Comparison of ENCODE assay signal across 28 mouse cellular contexts in the genomic region with DNA sequence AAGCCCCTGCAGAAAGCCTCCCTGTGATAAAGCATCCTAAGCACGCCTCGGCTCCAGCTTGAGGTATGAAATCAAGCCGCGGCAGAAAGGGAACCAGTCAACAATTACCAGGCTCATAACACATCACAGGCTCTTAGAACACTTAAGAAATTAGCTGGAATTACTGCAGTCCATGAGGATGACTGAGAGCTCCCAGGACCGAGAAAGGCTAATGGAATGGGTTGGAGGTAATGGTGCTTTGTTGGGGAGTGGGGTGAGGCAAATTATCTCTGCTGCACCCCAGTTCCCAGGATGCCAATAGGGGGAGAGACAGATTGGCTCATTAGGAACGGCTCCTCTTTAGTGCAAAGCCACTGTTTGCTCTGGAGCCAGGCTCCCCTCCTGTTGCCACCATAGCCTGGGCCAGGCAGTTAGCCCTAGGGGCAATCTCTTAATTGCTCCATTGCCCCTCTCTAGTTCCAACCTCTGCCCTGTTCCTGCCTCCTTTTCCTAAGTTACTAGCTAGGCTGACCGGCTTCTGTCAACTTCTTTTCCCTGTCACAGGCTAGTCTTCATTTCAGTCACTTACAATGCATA. TPM values are rescaled to one million over a fixed set of nuclear protein-coding genes. Genes with fewer than 3 reads are reported as not detected.
DNase-seq lines count a peak whose midpoint lies in the region; ATAC-seq and TF ChIP-seq lines count a peak whose summit lies in the region.
"Had no signal": no experiment of that assay in that cellular context is flagged by ENCODE, and none has a peak within 500 bp of the region (broad histone marks: within the 10 kb centered on the region; RNA-seq: fewer than 3 reads in every experiment).

No protein-coding gene starts in this region.

- no peak overlapping the region for H3K27ac ChIP-seq in hindbrain, embryonic 15.5 days (replicated peaks)
- H3K27ac ChIP-seq in hindbrain, embryonic 12.5 days, result no peak overlapping the region
- H3K27ac ChIP-seq in midbrain, embryonic 11.5 days (ENCODE audit: low read depth, low read length), result no peak overlapping the region
- H3K27ac ChIP-seq in midbrain, embryonic 16.5 days (ENCODE audit: low read length), result no peak overlapping the region
- H3K27ac ChIP-seq in neural tube, embryonic 15.5 days (replicated peaks), result peak overlapping the region; percentile 15; the same call in 1 of the 2 replicates
- no peak overlapping the region for H3K27ac ChIP-seq in forebrain, embryonic 14.5 days (ENCODE audit: low read depth, low read length)
- H3K27ac ChIP-seq: forebrain, embryonic 10.5 days; forebrain, embryonic 12.5 days; forebrain, embryonic 15.5 days had no signal

- no peaks in the 10 kb centered on the region for H3K9me3 ChIP-seq in hindbrain, embryonic 15.5 days
- no peaks in the 10 kb centered on the region for H3K9me3 ChIP-seq in hindbrain, embryonic 12.5 days (replicated peaks)
- H3K9me3 ChIP-seq in midbrain, embryonic 11.5 days (ENCODE audit: control insufficient read depth, low read length), result no peaks in the 10 kb centered on the region
- no peaks in the 10 kb centered on the region for H3K9me3 ChIP-seq in midbrain, embryonic 16.5 days (replicated peaks; ENCODE audit: control insufficient read depth, low read length, poor library complexity, severe bottlenecking)
- H3K9me3 ChIP-seq in neural tube, embryonic 15.5 days (replicated peaks), result no peaks in the 10 kb centered on the region
- no peaks in the 10 kb centered on the region for H3K9me3 ChIP-seq in forebrain, embryonic 14.5 days (replicated peaks; ENCODE audit: control insufficient read depth, low read length)
- H3K9me3 ChIP-seq: embryonic facial prominence, embryonic 13.5 days; embryonic facial prominence, embryonic 15.5 days; forebrain, embryonic 10.5 days; forebrain, embryonic 12.5 days; forebrain, embryonic 15.5 days had no signal

- H3K4me2 ChIP-seq in hindbrain, embryonic 15.5 days, result no peak overlapping the region
- no peak overlapping the region for H3K4me2 ChIP-seq in hindbrain, embryonic 12.5 days (replicated peaks)
- no peak overlapping the region for H3K4me2 ChIP-seq in midbrain, embryonic 11.5 days
- H3K4me2 ChIP-seq in midbrain, embryonic 16.5 days (ENCODE audit: low read length), result no peak overlapping the region
- no peak overlapping the region for H3K4me2 ChIP-seq in neural tube, embryonic 15.5 days
- no peak overlapping the region for H3K4me2 ChIP-seq in forebrain, embryonic 14.5 days (ENCODE audit: low read length)
- H3K4me2 ChIP-seq: embryonic facial prominence, embryonic 13.5 days; embryonic facial prominence, embryonic 15.5 days; forebrain, embryonic 12.5 days; forebrain, embryonic 15.5 days had no signal

- peak; percentile 48; the same call in 1 of the 2 replicates for ATAC-seq in hindbrain, embryonic 15.5 days (ENCODE audit: low FRiP score, low read depth)
- no peak for ATAC-seq in hindbrain, embryonic 12.5 days (ENCODE audit: low FRiP score)
- no peak for ATAC-seq in midbrain, embryonic 11.5 days (ENCODE audit: low FRiP score)
- ATAC-seq in midbrain, embryonic 16.5 days, result no peak
- peak; percentile 80 for ATAC-seq in neural tube, embryonic 15.5 days (ENCODE audit: low FRiP score)
- ATAC-seq in forebrain, embryonic 14.5 days, result no peak
- ATAC-seq: activated CD4-positive, CD25-positive, alpha-beta regulatory T cell, adult 4 months; CD4-positive, CD25-positive, alpha-beta regulatory T cell, adult 4 months; forebrain, embryonic 15.5 days; Patski had no signal

- WGBS in hindbrain, embryonic 15.5 days, result 54% methylated on average over 7 of the region's 7 CpGs
- 74% methylated on average over 7 of the region's 7 CpGs for WGBS in hindbrain, embryonic 12.5 days
- WGBS in midbrain, embryonic 11.5 days, result 76% methylated on average over 7 of the region's 7 CpGs
- WGBS in midbrain, embryonic 16.5 days, result 79% methylated on average over 7 of the region's 7 CpGs
- WGBS in neural tube, embryonic 15.5 days, result 20% methylated on average over 7 of the region's 7 CpGs
- WGBS in forebrain, embryonic 14.5 days, result 54% methylated on average over 7 of the region's 7 CpGs

- H3K4me1 ChIP-seq in hindbrain, embryonic 15.5 days (replicated peaks), result no peaks in the 10 kb centered on the region
- H3K4me1 ChIP-seq in hindbrain, embryonic 12.5 days, result no peaks in the 10 kb centered on the region
- H3K4me1 ChIP-seq in midbrain, embryonic 11.5 days (ENCODE audit: control insufficient read depth, insufficient read depth, low read length), result no peaks in the 10 kb centered on the region
- no peaks in the 10 kb centered on the region for H3K4me1 ChIP-seq in midbrain, embryonic 16.5 days (ENCODE audit: control insufficient read depth, insufficient read depth, low read length)
- H3K4me1 ChIP-seq in neural tube, embryonic 15.5 days, result peaks cover 16% of the 10 kb centered on the region
- no peaks in the 10 kb centered on the region for H3K4me1 ChIP-seq in forebrain, embryonic 14.5 days (ENCODE audit: control insufficient read depth, insufficient read depth, low read length)
- H3K4me1 ChIP-seq: forebrain, embryonic 12.5 days had no signal

- DNase-seq in midbrain, embryonic 11.5 days (ENCODE audit: low spot score, missing footprints), result peak; percentile 51
- DNase-seq in brain, embryonic 14.5 days (ENCODE audit: low read depth), result peak; percentile 45
- no peak for DNase-seq in forebrain, embryonic 14.5 days (ENCODE audit: low spot score)
- DNase-seq: adrenal gland, adult 8-10 months; adrenal gland, postnatal 14 days; adrenal gland, postnatal 36 days; B cell, adult 2 months; cerebellum, adult 11 months; cerebellum, adult 18-20 months; cerebellum, adult 8-10 months; cerebellum, adult 9-11 months; cerebellum, postnatal 14 days; cerebellum, postnatal 36 days; embryo, embryonic 11 days had no signal

- no peak for TF ChIP-seq POLR2A in brain, embryonic 14.5 days (IDR thresholded peaks at IDR 0.05; ENCODE audit: borderline replicate concordance, extremely low read depth, insufficient read depth, insufficient read length, poor library complexity, severe bottlenecking)

- no peak overlapping the region for H3K9ac ChIP-seq in hindbrain, embryonic 15.5 days
- H3K9ac ChIP-seq in hindbrain, embryonic 12.5 days, result no peak overlapping the region
- no peak overlapping the region for H3K9ac ChIP-seq in midbrain, embryonic 11.5 days (ENCODE audit: low read length)
- no peak overlapping the region for H3K9ac ChIP-seq in midbrain, embryonic 16.5 days (ENCODE audit: low read depth, low read length)
- no peak overlapping the region for H3K9ac ChIP-seq in neural tube, embryonic 15.5 days (replicated peaks)
- H3K9ac ChIP-seq in forebrain, embryonic 14.5 days (ENCODE audit: low read length), result no peak overlapping the region
- H3K9ac ChIP-seq: embryonic facial prominence, embryonic 13.5 days; embryonic facial prominence, embryonic 15.5 days; forebrain, embryonic 12.5 days; forebrain, embryonic 15.5 days had no signal

- no peak for TF ChIP-seq CTCF in brain, embryonic 14.5 days (IDR thresholded peaks at IDR 0.05; ENCODE audit: borderline replicate concordance, extremely low read depth, insufficient read depth, insufficient read length)

- H3K27me3 ChIP-seq in hindbrain, embryonic 15.5 days, result no peaks in the 10 kb centered on the region
- no peaks in the 10 kb centered on the region for H3K27me3 ChIP-seq in hindbrain, embryonic 12.5 days
- H3K27me3 ChIP-seq in midbrain, embryonic 11.5 days (ENCODE audit: control insufficient read depth, insufficient read depth, low read length), result no peaks in the 10 kb centered on the region
- H3K27me3 ChIP-seq in midbrain, embryonic 16.5 days (ENCODE audit: control insufficient read depth, insufficient read depth, low read depth, low read length), result no peaks in the 10 kb centered on the region
- H3K27me3 ChIP-seq in neural tube, embryonic 15.5 days (replicated peaks), result peaks cover 4% of the 10 kb centered on the region; the same call in 1 of the 2 replicates
- no peaks in the 10 kb centered on the region for H3K27me3 ChIP-seq in forebrain, embryonic 14.5 days (replicated peaks; ENCODE audit: control insufficient read depth, insufficient read depth, low read length)
- H3K27me3 ChIP-seq: embryonic facial prominence, embryonic 13.5 days; embryonic facial prominence, embryonic 15.5 days; forebrain, embryonic 15.5 days; Patski had no signal

- no peaks in the 10 kb centered on the region for H3K36me3 ChIP-seq in hindbrain, embryonic 15.5 days
- no peaks in the 10 kb centered on the region for H3K36me3 ChIP-seq in hindbrain, embryonic 12.5 days
- no peaks in the 10 kb centered on the region for H3K36me3 ChIP-seq in midbrain, embryonic 11.5 days (ENCODE audit: control insufficient read depth, insufficient read depth, low read length)
- no peaks in the 10 kb centered on the region for H3K36me3 ChIP-seq in midbrain, embryonic 16.5 days (ENCODE audit: control insufficient read depth, insufficient read depth, low read length)
- H3K36me3 ChIP-seq in neural tube, embryonic 15.5 days, result no peaks in the 10 kb centered on the region
- no peaks in the 10 kb centered on the region for H3K36me3 ChIP-seq in forebrain, embryonic 14.5 days (ENCODE audit: control insufficient read depth, insufficient read depth, low read length)
- H3K36me3 ChIP-seq: embryonic facial prominence, embryonic 13.5 days; embryonic facial prominence, embryonic 15.5 days; forebrain, embryonic 10.5 days; forebrain, embryonic 12.5 days; forebrain, embryonic 15.5 days; G1E had no signal

- no peak overlapping the region for H3K4me3 ChIP-seq in hindbrain, embryonic 15.5 days
- no peak overlapping the region for H3K4me3 ChIP-seq in hindbrain, embryonic 12.5 days
- no peak overlapping the region for H3K4me3 ChIP-seq in midbrain, embryonic 11.5 days (ENCODE audit: low read depth, low read length)
- no peak overlapping the region for H3K4me3 ChIP-seq in midbrain, embryonic 16.5 days (ENCODE audit: low read depth, low read length)
- H3K4me3 ChIP-seq in neural tube, embryonic 15.5 days (replicated peaks), result no peak overlapping the region
- no peak overlapping the region for H3K4me3 ChIP-seq in forebrain, embryonic 14.5 days (ENCODE audit: low read depth, low read length)
- H3K4me3 ChIP-seq: embryonic facial prominence, embryonic 13.5 days; embryonic facial prominence, embryonic 15.5 days; erythroblast, embryonic 14.5 days; forebrain, embryonic 10.5 days; forebrain, embryonic 12.5 days; forebrain, embryonic 15.5 days had no signal

RNA-seq across cellular contexts. Expression of a gene that starts 17.5 kb away (rescaled TPM):
- 9.1 and 9.6 TPM in 2 replicates for polyA plus RNA-seq in hindbrain, embryonic 15.5 days (2015; fragmentation: Nextera tagmentation; extraction: Ambion mirVana)
- polyA plus RNA-seq in hindbrain, embryonic 12.5 days (2016; fragmentation: Nextera tagmentation; extraction: Ambion mirVana), result 9.0 and 9.6 TPM in 2 replicates
- polyA plus RNA-seq in midbrain, embryonic 11.5 days (2014; fragmentation: Nextera tagmentation; extraction: Ambion mirVana), result 7.5 and 8.4 TPM in 2 replicates
- polyA plus RNA-seq in midbrain, embryonic 16.5 days (2015; fragmentation: Nextera tagmentation; extraction: Ambion mirVana), result 9.3 and 10.1 TPM in 2 replicates
- 6.2 and 7.0 TPM in 2 replicates for polyA plus RNA-seq in brain, embryonic 14.5 days (2012; rRNA removed)
- polyA plus RNA-seq in neural tube, embryonic 15.5 days (2015; fragmentation: Nextera tagmentation; extraction: Ambion mirVana), result 6.3 and 8.7 TPM in 2 replicates
- polyA plus RNA-seq in forebrain, embryonic 14.5 days (2014; fragmentation: Nextera tagmentation; extraction: Ambion mirVana), result 7.2 and 8.0 TPM in 2 replicates

RNA-seq across cellular contexts. Expression of a gene that starts 17.7 kb away (rescaled TPM):
- 1.5 and 1.8 TPM in 2 replicates for polyA plus RNA-seq in hindbrain, embryonic 15.5 days (2015; fragmentation: Nextera tagmentation; extraction: Ambion mirVana)
- 0.78 and 1.3 TPM in 2 replicates for polyA plus RNA-seq in hindbrain, embryonic 12.5 days (2016; fragmentation: Nextera tagmentation; extraction: Ambion mirVana)
- polyA plus RNA-seq in midbrain, embryonic 11.5 days (2014; fragmentation: Nextera tagmentation; extraction: Ambion mirVana), result 0.34 and 0.40 TPM in 2 replicates
- 1.6 and 3.1 TPM in 2 replicates for polyA plus RNA-seq in midbrain, embryonic 16.5 days (2015; fragmentation: Nextera tagmentation; extraction: Ambion mirVana)
- polyA plus RNA-seq in brain, embryonic 14.5 days (2012; rRNA removed), result 1.3 and 1.6 TPM in 2 replicates
- polyA plus RNA-seq in neural tube, embryonic 15.5 days (2015; fragmentation: Nextera tagmentation; extraction: Ambion mirVana), result 1.4 and 1.5 TPM in 2 replicates
- polyA plus RNA-seq in forebrain, embryonic 14.5 days (2014; fragmentation: Nextera tagmentation; extraction: Ambion mirVana), result 0.62 and 0.81 TPM in 2 replicates
- polyA plus RNA-seq: activated CD4-positive, CD25-positive, alpha-beta regulatory T cell, adult 4 months; CD4-positive, CD25-positive, alpha-beta regulatory T cell, adult 4 months; erythroblast, embryonic 14.5 days; G1E had no signal

RNA-seq across cellular contexts. Expression of a gene that starts 51.8 kb away (rescaled TPM):
- polyA plus RNA-seq in hindbrain, embryonic 15.5 days (2015; fragmentation: Nextera tagmentation; extraction: Ambion mirVana), result 12.9 and 14.4 TPM in 2 replicates
- 55.6 and 56.4 TPM in 2 replicates for polyA plus RNA-seq in hindbrain, embryonic 12.5 days (2016; fragmentation: Nextera tagmentation; extraction: Ambion mirVana)
- polyA plus RNA-seq in midbrain, embryonic 11.5 days (2014; fragmentation: Nextera tagmentation; extraction: Ambion mirVana), result 103 and 104 TPM in 2 replicates
- 6.4 and 7.3 TPM in 2 replicates for polyA plus RNA-seq in midbrain, embryonic 16.5 days (2015; fragmentation: Nextera tagmentation; extraction: Ambion mirVana)
- polyA plus RNA-seq in brain, embryonic 14.5 days (2012; rRNA removed), result 14.5 and 23.7 TPM in 2 replicates
- 6.8 and 17.1 TPM in 2 replicates for polyA plus RNA-seq in neural tube, embryonic 15.5 days (2015; fragmentation: Nextera tagmentation; extraction: Ambion mirVana)
- polyA plus RNA-seq in forebrain, embryonic 14.5 days (2014; fragmentation: Nextera tagmentation; extraction: Ambion mirVana), result 38.5 and 38.6 TPM in 2 replicates

Comparison
In these comparisons a context has a peak if more than half of its experiments do, and no peak if none do; other contexts are left out.
1. ATAC-seq: peak in hindbrain, embryonic 15.5 days (single experiment) and neural tube, embryonic 15.5 days (single experiment); none in hindbrain, embryonic 12.5 days (single experiment), midbrain, embryonic 11.5 days (single experiment), midbrain, embryonic 16.5 days (single experiment) and forebrain, embryonic 14.5 days (single experiment).